Mouse (Mus musculus) CH12.LX (cell line): ENCODE data around the gene Trp53bp2. TPM values are rescaled to one million over a fixed set of nuclear protein-coding genes. Genes with fewer than 3 reads are reported as not detected.

Experiments
- DNase-seq: peaks from one replicate; pipeline ENCODE4 v3.0.0-alpha.2; 2013; ENCODE audit errors: extremely low read depth
- H3K27ac ChIP-seq: 2 replicates; pipeline ENCODE4 v1.5.1; 2012; ENCODE audit warnings: low read depth, mild to moderate bottlenecking, control low read depth, moderate library complexity; ENCODE audit not compliant: insufficient read depth
- H3K27me3 ChIP-seq: replicated peaks from 2 replicates; pipeline ENCODE3; 2012; ENCODE audit warnings: inconsistent platforms
- H3K36me3 ChIP-seq, 2 experiments: replicated peaks in 1 of 2; 2 replicates each; pipeline versions ENCODE3 to v1.6.1; 2012; ENCODE audit warnings: inconsistent platforms in 1 of 2, low read length in 1 of 2, mild to moderate bottlenecking in 1 of 2, mixed read lengths in 1 of 2, moderate library complexity in 1 of 2; ENCODE audit not compliant: control insufficient read depth in 1 of 2, insufficient read depth in 1 of 2
- H3K4me1 ChIP-seq, 2 experiments: 2 replicates each; pipeline ENCODE4 v1.6.1; 2012; ENCODE audit warnings: inconsistent platforms in 1 of 2, moderate library complexity in 1 of 2; ENCODE audit not compliant: insufficient read depth in 2 of 2, control insufficient read depth in 1 of 2
- H3K4me2 ChIP-seq: 2 replicates; pipeline ENCODE4 v1.6.1; 2012; ENCODE audit warnings: low read depth, mild to moderate bottlenecking, control low read depth; ENCODE audit not compliant: poor library complexity, insufficient read depth, severe bottlenecking
- H3K4me3 ChIP-seq, 3 experiments: fragments of 150-350 bp in 1 of 3; sonication (generic) in 1 of 3; replicated peaks in 1 of 3; 2 replicates each; pipeline versions ENCODE3 to v1.5.1; 2011 to 2012; ENCODE audit warnings: low read depth in 2 of 3, low read length in 2 of 3, mild to moderate bottlenecking in 2 of 3, moderate library complexity in 2 of 3, control low read depth in 1 of 3, improper control_type of control experiment in 1 of 3, inconsistent platforms in 1 of 3, mixed read lengths in 1 of 3; ENCODE audit not compliant: poor library complexity in 1 of 3
- H3K79me2 ChIP-seq: replicated peaks from 2 replicates; pipeline ENCODE4 v1.6.1; 2012; ENCODE audit warnings: mild to moderate bottlenecking, moderate library complexity; ENCODE audit not compliant: control insufficient read depth, poor library complexity, insufficient read depth, severe bottlenecking; ENCODE audit errors: extremely low read depth
- H3K9ac ChIP-seq: 2 replicates; pipeline ENCODE4 v1.6.1; 2012; ENCODE audit warnings: low read depth, mild to moderate bottlenecking, control low read depth, moderate library complexity; ENCODE audit not compliant: insufficient read depth
- H3K9me3 ChIP-seq: replicated peaks from 2 replicates; pipeline ENCODE3; 2012; ENCODE audit warnings: low read length, inconsistent platforms, mixed read lengths
- CHD1 ChIP-seq: IDR thresholded peaks from 2 replicates; pipeline ENCODE4 v1.6.1; 2012; ENCODE audit warnings: low read depth, low read length, improper control_type of control experiment, inconsistent platforms
- CTCF ChIP-seq, 2 experiments: IDR thresholded peaks in 1 of 2; conservative IDR thresholded peaks in 1 of 2; 2 replicates each; pipeline ENCODE4 v1.5.1; 2011 to 2012; ENCODE audit warnings: low read depth in 2 of 2, low read length in 2 of 2, improper control_type of control experiment in 1 of 2, inconsistent platforms in 1 of 2, mild to moderate bottlenecking in 1 of 2, moderate library complexity in 1 of 2
- EP300 ChIP-seq: IDR thresholded peaks from 2 replicates; pipeline ENCODE4 v1.6.1; 2011; ENCODE audit warnings: low read length, improper control_type of control experiment
- JUND ChIP-seq: conservative IDR thresholded peaks from 2 replicates; pipeline ENCODE4 v1.6.1; 2011; ENCODE audit warnings: low read depth, low read length, improper control_type of control experiment
- KAT2A ChIP-seq: IDR thresholded peaks from 2 replicates; pipeline ENCODE4 v1.6.1; 2012; ENCODE audit warnings: low read length, improper control_type of control experiment, inconsistent platforms; ENCODE audit not compliant: insufficient replicate concordance
- MAFK ChIP-seq: IDR thresholded peaks from 2 replicates; pipeline ENCODE4 v1.6.1; 2011; ENCODE audit warnings: low read length, improper control_type of control experiment; ENCODE audit not compliant: insufficient replicate concordance
- MAX ChIP-seq: IDR thresholded peaks from 2 replicates; pipeline ENCODE4 v1.6.1; 2011; ENCODE audit warnings: low read length, improper control_type of control experiment
- MAZ ChIP-seq: IDR thresholded peaks from 2 replicates; pipeline ENCODE4 v1.6.1; 2012; ENCODE audit warnings: low read depth, mild to moderate bottlenecking, inconsistent platforms, low read length, improper control_type of control experiment, moderate library complexity
- MEF2A ChIP-seq: IDR thresholded peaks from 2 replicates; pipeline ENCODE4 v1.6.1; 2014; ENCODE audit warnings: low read depth, mild to moderate bottlenecking, inconsistent platforms, low read length, improper control_type of control experiment, borderline replicate concordance
- MYC ChIP-seq: IDR thresholded peaks from 2 replicates; pipeline ENCODE4 v1.6.1; 2011; ENCODE audit warnings: low read depth, mild to moderate bottlenecking, improper control_type of control experiment, low read length
- NELFE ChIP-seq: IDR thresholded peaks from 2 replicates; pipeline ENCODE4 v1.6.1; 2011; ENCODE audit warnings: low read depth, low read length, improper control_type of control experiment
- PAX5 ChIP-seq: IDR thresholded peaks from 2 replicates; pipeline ENCODE4 v1.6.1; 2012; ENCODE audit warnings: low read length, inconsistent platforms, mixed read lengths
- SIN3A ChIP-seq: IDR thresholded peaks from 2 replicates; pipeline ENCODE4 v1.6.1; 2012; ENCODE audit warnings: low read length, improper control_type of control experiment, inconsistent platforms
- SMC3 ChIP-seq: IDR thresholded peaks from 2 replicates; pipeline ENCODE4 v1.6.1; 2011; ENCODE audit warnings: low read depth, low read length, improper control_type of control experiment
- TCF12 ChIP-seq: IDR thresholded peaks from 2 replicates; pipeline ENCODE4 v1.6.1; 2014; ENCODE audit warnings: low read depth, mild to moderate bottlenecking, inconsistent platforms, low read length, improper control_type of control experiment
- UBTF ChIP-seq: IDR thresholded peaks from 2 replicates; pipeline ENCODE4 v1.6.1; 2012; ENCODE audit warnings: low read depth, mild to moderate bottlenecking, inconsistent platforms, low read length, improper control_type of control experiment, moderate library complexity
- ZC3H11A ChIP-seq: IDR thresholded peaks from 2 replicates; pipeline ENCODE4 v1.6.1; 2012; ENCODE audit warnings: low read depth, mild to moderate bottlenecking, inconsistent platforms, low read length, improper control_type of control experiment
- ZMIZ1 ChIP-seq: IDR thresholded peaks from 2 replicates; pipeline ENCODE4 v1.6.1; 2012; ENCODE audit warnings: low read depth, mild to moderate bottlenecking, inconsistent platforms, low read length, improper control_type of control experiment
- dilution Hi-C: fragments of 300-500 bp; cut with MboI; formaldehyde crosslinking; loops from 2 replicates; pipeline ENCODE4 v1.14.3; 2020; ENCODE audit warnings: low sequenced_read_pairs; ENCODE audit not compliant: extremely low pct_unique_long_range_greater_than_20kb, extremely low pct_ligation_motif_present
- in situ Hi-C: fragments of 300-500 bp; cut with MboI; formaldehyde crosslinking; loops from 3 replicates; pipeline ENCODE4 v1.14.3; 2019; ENCODE audit warnings: low sequenced_read_pairs, low pct_ligation_motif_present, low pct_unique_long_range_greater_than_20kb, mixed read lengths
- polyA plus RNA-seq: library from polyadenylated mRNA; unstranded; fragments of >175 nt; gene quantifications from 2 replicates; pipeline ENCODE4 v1.2.1, GENCODE M21; 2012; ENCODE audit warnings: low read depth; ENCODE audit not compliant: insufficient read length
- total RNA-seq, 2 experiments: library from RNA; depleted of rRNA; stranded (reverse); fragments of 300-350 nt in 1 of 2; fragments of >200 nt in 1 of 2; gene quantifications; 2 replicates each; pipeline ENCODE4 v1.2.3; 2012 to 2014

The Trp53bp2 gene
- total and polyA plus RNA-seq, 3 experiments, result 1.4 to 4.7 (median 2.9) TPM

- dilution Hi-C loops, result no loop called here
- no peak for TF ChIP-seq MAZ
- no peak for TF ChIP-seq TCF12
- no peak for TF ChIP-seq MAFK
- Histone ChIP-seq H3K27ac (no peak overlapping the region), H3K4me3 (no peak overlapping the region), H3K27me3 (no peaks in the 10 kb centered on the region), H3K9me3 (no peaks in the 10 kb centered on the region), H3K36me3 (peaks cover 19 to 36% of the 10 kb centered on the region in 2 experiments), H3K9ac (no peak overlapping the region), H3K4me2 (no peak overlapping the region), H3K4me1 (no peaks in the 10 kb centered on the region), H3K79me2 (no peaks in the 10 kb centered on the region)
- in situ Hi-C loops, result no loop called here
- no peak for DNase-seq
These were observed 21.7 kb downstream of the Trp53bp2 start for GRCm38 (mm10) chr1:182430676-182431075.

- H3K4me1 ChIP-seq, result no peaks in the 10 kb centered on the region
- H3K27ac ChIP-seq, result no peak overlapping the region
- no peaks in the 10 kb centered on the region for H3K79me2 ChIP-seq
- TF ChIP-seq JUND (no peak), MEF2A (no peak), CTCF (conservative IDR thresholded peaks at IDR 0.05 in 1 of 2, IDR thresholded peaks at IDR 0.05 in 1 of 2; ENCODE audit: low read depth in 2 of 2, low read length in 2 of 2) (no peak), SIN3A (no peak), KAT2A (no peak), PAX5 (no peak), CHD1 (no peak), ZC3H11A (no peak), SMC3 (no peak), EP300 (no peak), MAZ (no peak), NELFE (no peak)
- DNase-seq, result no peak
- in situ Hi-C loops, result no loop called here
- no peaks in the 10 kb centered on the region for H3K9me3 ChIP-seq
- H3K36me3 ChIP-seq, result peaks cover 21 to 40% of the 10 kb centered on the region in 2 experiments
- dilution Hi-C loops, result no loop called here
- H3K27me3 ChIP-seq, result no peaks in the 10 kb centered on the region
- no peak overlapping the region for H3K4me2 ChIP-seq
- H3K4me3 ChIP-seq, result no peak overlapping the region
- H3K9ac ChIP-seq, result no peak overlapping the region
These were observed 23.1 kb downstream of the Trp53bp2 start for GRCm38 (mm10) chr1:182432059-182432458.

DNA sequence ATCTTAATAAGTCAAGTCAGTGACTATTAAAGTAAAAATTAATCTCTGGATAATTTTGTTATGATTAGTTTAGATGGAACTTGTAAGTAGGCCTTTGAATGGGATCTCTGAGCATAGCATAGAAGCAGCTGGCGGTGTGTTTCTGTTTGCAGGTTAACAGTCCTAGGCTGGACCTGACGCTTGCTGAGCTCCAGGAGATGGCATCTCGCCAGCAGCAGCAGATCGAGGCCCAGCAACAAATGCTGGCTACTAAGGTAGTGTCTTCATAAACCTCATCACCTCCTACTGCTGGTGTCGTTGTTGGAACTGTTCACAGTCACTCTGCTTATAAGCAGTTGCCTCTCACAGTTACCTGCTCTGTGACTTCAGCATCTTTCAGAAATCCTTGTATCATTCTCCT, 27.8 kb downstream of the Trp53bp2 start:
- TF ChIP-seq MYC (no peak), MAX (no peak), JUND (no peak), KAT2A (no peak), ZMIZ1 (no peak), TCF12 (no peak), UBTF (no peak), SMC3 (no peak)
- Histone ChIP-seq H3K9me3 (no peaks in the 10 kb centered on the region), H3K4me3 (no peak overlapping the region), H3K79me2 (no peaks in the 10 kb centered on the region), H3K36me3 (peaks cover 25 to 50% of the 10 kb centered on the region in 2 experiments), H3K27ac (no peak overlapping the region), H3K4me1 (no peaks in the 10 kb centered on the region), H3K9ac (no peak overlapping the region), H3K4me2 (no peak overlapping the region), H3K27me3 (no peaks in the 10 kb centered on the region)
- DNase-seq, result no peak
- in situ Hi-C loops, result no loop called here
- dilution Hi-C loops, result no loop called here
